Mouse (Mus musculus) neural tube, embryonic 11.5 days (tissue): ENCODE results near the gene Prdm13. TPM values are rescaled to one million over a fixed set of nuclear protein-coding genes. Genes with fewer than 3 reads are reported as not detected.
A peak's percentile ranks its signal among the peaks of the same experiment; 100 is the strongest.

Experiments
- ATAC-seq: fragments of 200-750 bp; cut with Nextera tagmentation; 2 replicates; pipeline ENCODE4 v1.8.0; 2017; ENCODE audit warnings: moderate number of reproducible peaks, mild to moderate bottlenecking, moderate TSS enrichment, moderate library complexity; ENCODE audit not compliant: insufficient read depth, low FRiP score, low TSS enrichment
- DNase-seq: peaks from one replicate; pipeline ENCODE4 v3.0.0-alpha.2; 2015; ENCODE audit warnings: low spot score
- H3K27ac ChIP-seq: fragments of 300-500 bp; sonication (generic); 2 replicates; pipeline ENCODE4 v1.5.1; 2014; ENCODE audit warnings: low read depth, mild to moderate bottlenecking, low read length
- H3K27me3 ChIP-seq: fragments of 300-500 bp; sonication (generic); 2 replicates; pipeline ENCODE4 v1.6.1; 2014; ENCODE audit warnings: mild to moderate bottlenecking, low read length, mixed read lengths; ENCODE audit not compliant: control insufficient read depth, insufficient read depth
- H3K36me3 ChIP-seq: fragments of 300-500 bp; sonication (generic); 2 replicates; pipeline ENCODE4 v1.6.1; 2014; ENCODE audit warnings: mild to moderate bottlenecking, low read length, moderate library complexity, mixed read lengths; ENCODE audit not compliant: control insufficient read depth, insufficient read depth
- H3K4me1 ChIP-seq: fragments of 300-500 bp; sonication (generic); 2 replicates; pipeline ENCODE4 v1.6.1; 2014; ENCODE audit warnings: low read length, mixed read lengths; ENCODE audit not compliant: control insufficient read depth, insufficient read depth
- H3K4me2 ChIP-seq: fragments of 300-500 bp; sonication (generic); 2 replicates; pipeline ENCODE4 v1.6.1; 2014; ENCODE audit warnings: low read depth, mild to moderate bottlenecking, moderate library complexity
- H3K4me3 ChIP-seq: fragments of 300-500 bp; sonication (generic); 2 replicates; pipeline ENCODE4 v1.5.1; 2014; ENCODE audit warnings: low read depth, low read length
- H3K9ac ChIP-seq: fragments of 300-500 bp; sonication (generic); 2 replicates; pipeline ENCODE4 v1.6.1; 2014; ENCODE audit warnings: mild to moderate bottlenecking, low read length
- H3K9me3 ChIP-seq: fragments of 300-500 bp; sonication (generic); 2 replicates; pipeline ENCODE4 v1.6.1; 2016; ENCODE audit warnings: low read length; ENCODE audit not compliant: control insufficient read depth
- WGBS: fragments of 180-500 bp; shearing (Covaris S2); extraction: QIAGEN DNeasy Blood & Tissue Kit; methylation state at CpG from one replicate; pipeline ENCODE4 v1.1.7; 2014; 5-methylcytosine and 5-hydroxymethylcytosine counted together
- polyA plus RNA-seq: library from polyadenylated mRNA; unstranded; fragments of >200 nt; fragmentation: Nextera tagmentation; extraction: Ambion mirVana; gene quantifications from 2 replicates; pipeline ENCODE4 v1.2.1, GENCODE M21; 2014

The Prdm13 gene
- polyA plus RNA-seq, result 6.8 and 8.8 TPM in 2 replicates

DNA sequence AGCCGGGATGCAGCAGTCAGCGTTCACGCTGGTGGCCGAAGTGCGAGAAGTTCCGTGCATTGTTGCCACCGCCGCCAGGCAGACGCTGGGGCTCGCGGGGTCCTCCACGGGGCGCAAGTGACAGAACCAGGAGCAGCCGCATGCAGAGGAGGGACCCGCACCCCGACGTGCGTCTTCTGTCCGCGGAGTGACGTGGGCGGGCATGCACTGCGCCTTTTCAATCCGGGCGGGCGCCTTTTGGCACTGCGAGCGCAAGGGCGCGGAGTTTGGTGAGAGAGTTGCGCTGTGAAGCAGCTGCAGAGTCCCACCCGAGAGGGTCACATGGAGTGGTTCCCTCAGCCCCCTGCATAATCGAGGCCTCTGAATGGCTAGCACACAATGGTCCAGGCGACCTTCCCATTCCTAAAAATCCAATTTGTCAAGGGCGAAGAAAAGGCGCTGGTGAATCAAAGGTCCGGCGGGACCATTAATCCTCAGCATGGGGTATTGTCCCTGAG, at the start of gene Prdm13:
TSS of gene Prdm13 (minus strand) at position 369 of the 497 bp plus-strand sequence.
- Histone ChIP-seq H3K9ac (peak within 1 kb of the TSS; percentile 61), H3K4me1 (peaks cover 7% of the 10 kb centered on the region; the same call in 1 of the 2 replicates), H3K4me2 (peak within 1 kb of the TSS; percentile 37), H3K9me3 (no peaks in the 10 kb centered on the region), H3K27ac (peak within 1 kb of the TSS; percentile 72), H3K36me3 (no peaks in the 10 kb centered on the region), H3K4me3 (peak within 1 kb of the TSS; percentile 49), H3K27me3 (peaks cover 86% of the 10 kb centered on the region)
- under 1% methylated on average over 34 of the region's 38 CpGs for WGBS
- DNase-seq, result peak; percentile 89
- ATAC-seq, result peak; percentile 83

DNA sequence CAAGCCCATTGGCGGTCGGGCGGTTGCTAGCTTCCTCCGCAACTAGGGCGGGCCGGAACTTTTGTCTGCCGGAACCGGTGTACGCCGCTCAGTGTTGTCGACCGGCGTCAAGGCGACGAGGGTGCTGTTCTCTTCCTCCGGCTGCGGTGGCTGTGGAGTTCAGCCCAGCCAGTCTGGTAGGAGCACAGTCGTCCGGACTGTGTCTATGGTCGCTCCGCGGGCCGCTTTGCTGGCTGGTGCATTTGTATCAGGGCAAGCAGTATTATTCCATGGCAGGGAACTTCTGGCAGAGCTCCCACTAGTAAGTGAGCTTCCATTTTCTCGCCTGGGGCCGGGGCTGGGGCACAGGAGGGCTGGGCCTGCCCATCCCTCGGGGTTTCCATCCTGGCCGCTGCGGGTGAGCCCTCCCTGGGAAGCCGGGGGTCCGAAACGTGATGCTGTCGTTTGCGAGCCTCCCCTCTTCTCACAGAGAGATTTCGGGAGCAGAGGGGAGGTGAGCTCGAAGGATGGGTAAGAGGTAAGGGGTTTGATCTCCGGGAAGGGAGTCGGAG, 41.9 kb upstream of the Prdm13 start, which contains the start of gene Ccnc:
TSS of gene Ccnc (plus strand) at position 87 of the 551 bp plus-strand sequence.
- Histone ChIP-seq H3K27me3 (no peaks in the 10 kb centered on the region), H3K36me3 (no peaks in the 10 kb centered on the region), H3K9me3 (no peaks in the 10 kb centered on the region), H3K4me3 (peak within 1 kb of the TSS; percentile 89), H3K4me1 (peaks cover 7% of the 10 kb centered on the region), H3K9ac (peak within 1 kb of the TSS; percentile 83), H3K4me2 (peak within 1 kb of the TSS; percentile 76), H3K27ac (peak within 1 kb of the TSS; percentile 63)
- DNase-seq, result peak; percentile 94
- WGBS, result under 1% methylated on average over 37 of the region's 37 CpGs
- peak; percentile 96 for ATAC-seq

DNA sequence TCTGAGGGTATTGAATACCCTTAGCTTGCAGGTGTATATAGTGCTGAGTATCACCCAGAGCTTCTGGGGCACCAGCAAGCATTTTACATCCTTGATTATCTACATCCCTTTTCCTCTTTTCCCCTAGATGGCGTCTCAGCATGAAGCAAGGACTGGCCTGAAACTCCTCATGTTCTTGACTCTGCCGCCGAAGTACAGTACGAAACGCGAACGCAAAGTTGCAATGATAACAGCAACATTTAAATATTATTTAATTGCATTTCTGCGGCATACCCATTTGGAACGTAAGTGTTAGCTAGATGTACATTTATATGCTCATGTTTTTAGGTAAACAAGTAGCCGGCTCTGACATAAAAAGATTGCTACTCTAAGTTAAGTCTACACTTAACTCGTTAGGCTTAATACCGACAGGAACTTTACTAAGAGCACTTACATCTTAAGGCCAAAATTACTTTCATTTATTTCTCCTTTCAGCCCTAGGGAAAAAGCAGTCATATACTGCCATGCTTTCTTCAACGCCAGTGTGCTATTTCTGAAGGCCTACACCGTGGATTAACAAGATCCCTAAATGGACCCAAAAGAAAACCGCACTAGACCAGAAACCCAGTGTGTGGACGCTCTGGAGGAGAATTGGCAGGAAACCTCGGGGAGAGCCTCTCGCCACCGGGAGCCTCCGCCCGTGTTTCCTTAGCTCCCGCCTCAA, 41.3 kb upstream of the Prdm13 start:
- no peaks in the 10 kb centered on the region for H3K36me3 ChIP-seq
- H3K9ac ChIP-seq, result peak overlapping the region; percentile 83
- peak overlapping the region; percentile 89 for H3K4me3 ChIP-seq
- peak overlapping the region; percentile 76 for H3K4me2 ChIP-seq
- H3K27me3 ChIP-seq, result no peaks in the 10 kb centered on the region
- WGBS, result 1% methylated on average over 22 of the region's 22 CpGs
- H3K27ac ChIP-seq, result peak overlapping the region; percentile 63
- peaks cover 7% of the 10 kb centered on the region for H3K4me1 ChIP-seq
- ATAC-seq (peak; percentile 49; the same call in 1 of the 2 replicates), DNase-seq (peak; percentile 39)
- no peaks in the 10 kb centered on the region for H3K9me3 ChIP-seq

DNA sequence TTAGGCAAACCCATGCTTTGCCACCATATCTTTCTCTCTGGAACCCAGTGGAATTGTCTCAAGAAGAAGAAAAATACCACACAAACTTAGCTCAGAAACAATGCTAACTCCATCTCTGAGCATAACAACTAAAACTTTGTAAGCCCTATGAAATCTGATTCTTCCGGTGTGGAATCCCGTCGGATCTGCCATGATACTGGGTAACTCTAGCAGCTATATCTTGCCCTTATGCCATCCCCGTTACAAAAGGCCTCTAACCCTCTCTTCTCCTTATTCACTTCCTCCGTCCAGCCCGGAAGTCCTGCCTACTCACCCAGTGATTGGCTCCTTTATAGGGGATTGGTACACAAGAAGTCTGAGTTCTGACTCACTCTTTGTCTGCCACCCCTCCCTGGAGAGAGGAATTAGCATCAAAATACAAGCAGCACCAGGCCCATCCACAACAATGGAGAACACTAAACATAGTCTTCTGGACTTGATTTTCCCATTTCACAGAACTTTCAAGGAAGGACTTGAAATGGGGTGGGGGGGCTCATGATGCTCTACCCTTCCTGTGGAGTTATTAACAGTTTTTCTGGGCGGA, 37.1 kb upstream of the Prdm13 start:
- ATAC-seq (peak; percentile 29; the same call in 1 of the 2 replicates), DNase-seq (peak; percentile 35)
- no peak overlapping the region for H3K9ac ChIP-seq
- no peak overlapping the region for H3K4me2 ChIP-seq
- no peak overlapping the region for H3K27ac ChIP-seq
- no peak overlapping the region for H3K4me3 ChIP-seq
- H3K4me1 ChIP-seq, result no peaks in the 10 kb centered on the region
- H3K9me3 ChIP-seq, result no peaks in the 10 kb centered on the region
- no peaks in the 10 kb centered on the region for H3K36me3 ChIP-seq
- WGBS, result 53% methylated on average over 7 of the region's 7 CpGs
- no peaks in the 10 kb centered on the region for H3K27me3 ChIP-seq

DNA sequence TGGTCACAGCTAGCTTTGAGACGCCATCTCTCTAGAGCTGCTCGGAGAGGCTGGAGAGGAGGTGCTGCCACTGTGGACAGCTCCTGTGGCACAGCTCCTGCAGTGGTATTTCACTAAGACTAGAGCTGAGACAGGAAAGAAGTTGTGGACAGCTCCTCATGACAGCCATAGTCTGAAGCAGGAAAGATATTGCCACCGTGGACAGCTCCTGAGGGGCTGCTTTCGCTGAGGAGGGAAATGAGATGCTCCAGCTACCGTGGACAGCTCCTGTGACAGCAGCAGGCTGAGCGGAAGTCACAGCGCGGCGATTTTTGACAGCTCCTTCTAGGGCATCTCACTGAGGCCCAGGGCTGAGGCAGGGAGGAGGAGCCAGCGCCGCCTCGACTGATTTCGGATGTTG, 26.4 kb upstream of the Prdm13 start:
- peak; percentile 31; the same call in 1 of the 2 replicates for ATAC-seq
- Histone ChIP-seq H3K27ac (no peak overlapping the region), H3K9me3 (no peaks in the 10 kb centered on the region), H3K27me3 (no peaks in the 10 kb centered on the region), H3K4me2 (no peak overlapping the region; the same call in 1 of the 2 replicates), H3K4me1 (no peaks in the 10 kb centered on the region), H3K4me3 (no peak overlapping the region), H3K9ac (no peak overlapping the region), H3K36me3 (no peaks in the 10 kb centered on the region)
- DNase-seq, result peak; percentile 78
- WGBS, result 7% methylated on average over 13 of the region's 13 CpGs

DNA sequence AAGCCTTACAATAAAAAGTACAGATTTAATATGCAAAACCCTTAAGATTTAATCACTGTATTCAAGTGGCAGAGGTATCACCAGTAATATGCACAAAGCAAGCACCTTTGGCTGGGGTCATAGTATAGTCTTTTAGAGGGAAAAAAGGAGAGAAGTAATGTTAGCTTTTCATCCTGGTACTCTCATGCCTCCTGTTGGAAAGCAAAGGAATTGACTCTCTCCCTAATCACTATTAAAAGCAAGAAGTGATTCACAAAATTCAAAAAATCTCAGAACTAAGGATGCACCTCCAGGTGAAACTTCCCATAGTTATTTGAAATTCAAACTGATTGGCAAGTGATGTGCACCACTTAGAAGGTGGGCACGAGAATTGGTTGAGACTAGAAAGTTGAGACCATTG, 19.3 kb upstream of the Prdm13 start:
- no peak overlapping the region for H3K9ac ChIP-seq
- ATAC-seq (no peak), DNase-seq (no peak)
- WGBS, result 57% methylated on average over 1 of the region's 1 CpGs
- H3K36me3 ChIP-seq, result no peaks in the 10 kb centered on the region
- no peaks in the 10 kb centered on the region for H3K9me3 ChIP-seq
- H3K4me3 ChIP-seq, result no peak overlapping the region
- H3K4me1 ChIP-seq, result no peaks in the 10 kb centered on the region
- H3K27me3 ChIP-seq, result no peaks in the 10 kb centered on the region
- H3K27ac ChIP-seq, result no peak overlapping the region
- H3K4me2 ChIP-seq, result no peak overlapping the region

DNA sequence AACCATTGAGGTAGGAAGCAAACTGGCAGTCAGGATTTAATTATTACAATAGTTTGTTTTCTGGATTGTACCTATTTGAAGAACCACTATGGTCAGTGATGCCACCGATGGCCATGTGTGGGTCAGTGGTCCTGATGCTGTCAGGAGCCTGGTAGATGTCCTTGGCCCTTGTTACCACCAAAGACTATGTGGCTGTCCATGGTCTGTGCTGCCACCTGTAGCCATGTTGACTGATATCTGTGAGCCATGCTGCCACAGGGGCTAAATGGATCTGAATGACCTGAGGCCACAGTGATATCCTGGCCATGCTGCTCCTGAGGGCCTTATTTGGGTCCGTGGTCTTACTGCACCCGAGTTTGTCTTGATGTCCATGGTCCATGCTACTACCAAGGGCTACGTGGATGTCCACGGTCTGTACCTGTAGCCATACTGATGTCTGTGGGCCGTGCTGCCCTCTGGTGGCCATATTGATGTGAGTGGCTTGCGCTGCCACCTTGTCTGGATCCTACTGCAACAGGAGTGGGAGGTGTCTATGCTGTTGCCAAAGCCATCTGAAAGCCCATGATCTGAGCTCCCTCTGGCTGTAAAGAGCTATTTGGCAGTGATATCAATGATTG, 10.0 kb upstream of the Prdm13 start:
- DNase-seq (peak; percentile 61), ATAC-seq (peak; percentile 67)
- Histone ChIP-seq H3K9ac (no peak overlapping the region), H3K4me1 (no peaks in the 10 kb centered on the region), H3K36me3 (no peaks in the 10 kb centered on the region), H3K4me2 (no peak overlapping the region), H3K9me3 (no peaks in the 10 kb centered on the region), H3K27me3 (peaks cover 21% of the 10 kb centered on the region), H3K27ac (no peak overlapping the region), H3K4me3 (no peak overlapping the region)
- WGBS, result 34% methylated on average over 7 of the region's 7 CpGs

DNA sequence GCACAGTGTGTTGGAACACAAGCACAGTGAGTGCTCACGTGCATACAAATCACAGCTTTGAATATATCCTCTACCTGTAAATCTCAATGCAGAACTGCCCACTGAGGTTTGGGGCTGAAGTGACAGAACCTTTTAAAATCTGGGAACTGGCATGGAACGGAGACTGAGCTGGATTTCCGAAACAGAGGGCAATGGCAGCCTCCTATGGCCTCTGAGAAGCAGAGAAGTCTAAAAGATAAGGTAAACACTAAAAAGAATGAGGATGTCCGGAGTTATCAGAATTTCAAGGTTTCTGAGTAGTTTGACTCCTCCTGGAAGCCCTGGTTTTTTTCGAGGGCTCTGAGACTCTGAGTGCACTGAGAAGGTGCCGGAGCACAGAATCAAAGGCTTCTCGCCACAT, 4.5 kb upstream of the Prdm13 start:
- Histone ChIP-seq H3K36me3 (no peaks in the 10 kb centered on the region), H3K4me3 (peak overlapping the region; percentile 13; the same call in 1 of the 2 replicates), H3K9me3 (no peaks in the 10 kb centered on the region), H3K4me2 (peak overlapping the region; percentile 37), H3K9ac (no peak overlapping the region), H3K27me3 (peaks cover 64% of the 10 kb centered on the region), H3K4me1 (peaks cover 7% of the 10 kb centered on the region; the same call in 1 of the 2 replicates), H3K27ac (no peak overlapping the region)
- DNase-seq (peak; percentile 22), ATAC-seq (no peak)
- 6% methylated on average over 7 of the region's 7 CpGs for WGBS
